Mouse (Mus musculus): Measurements from ENCODE around the gene Gpat3.

Gpat3 gene

DNA sequence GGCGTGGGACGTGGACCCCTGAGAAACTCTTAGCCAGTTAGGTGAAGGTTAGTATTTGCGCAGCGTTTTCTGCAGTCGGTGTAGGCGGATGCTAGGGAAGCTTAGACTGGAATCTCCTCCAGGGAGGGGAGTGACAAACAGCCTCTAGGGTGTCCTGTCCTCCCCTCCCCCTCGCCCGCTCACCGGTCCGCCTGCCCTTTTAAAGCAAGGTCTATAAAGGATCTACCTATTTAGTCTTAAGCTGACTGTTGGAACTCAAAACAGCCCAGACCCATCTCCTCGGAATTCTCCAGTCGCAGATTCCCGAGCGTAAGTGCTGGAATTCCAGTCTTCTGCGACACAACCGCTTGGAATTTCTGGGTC, at the start of gene Gpat3:
TSS of gene Gpat3 (plus strand) at position 229 of the 363 bp plus-strand sequence.
- peak; percentile 36 for DNase-seq (ENCODE audit: low spot score)

DNA sequence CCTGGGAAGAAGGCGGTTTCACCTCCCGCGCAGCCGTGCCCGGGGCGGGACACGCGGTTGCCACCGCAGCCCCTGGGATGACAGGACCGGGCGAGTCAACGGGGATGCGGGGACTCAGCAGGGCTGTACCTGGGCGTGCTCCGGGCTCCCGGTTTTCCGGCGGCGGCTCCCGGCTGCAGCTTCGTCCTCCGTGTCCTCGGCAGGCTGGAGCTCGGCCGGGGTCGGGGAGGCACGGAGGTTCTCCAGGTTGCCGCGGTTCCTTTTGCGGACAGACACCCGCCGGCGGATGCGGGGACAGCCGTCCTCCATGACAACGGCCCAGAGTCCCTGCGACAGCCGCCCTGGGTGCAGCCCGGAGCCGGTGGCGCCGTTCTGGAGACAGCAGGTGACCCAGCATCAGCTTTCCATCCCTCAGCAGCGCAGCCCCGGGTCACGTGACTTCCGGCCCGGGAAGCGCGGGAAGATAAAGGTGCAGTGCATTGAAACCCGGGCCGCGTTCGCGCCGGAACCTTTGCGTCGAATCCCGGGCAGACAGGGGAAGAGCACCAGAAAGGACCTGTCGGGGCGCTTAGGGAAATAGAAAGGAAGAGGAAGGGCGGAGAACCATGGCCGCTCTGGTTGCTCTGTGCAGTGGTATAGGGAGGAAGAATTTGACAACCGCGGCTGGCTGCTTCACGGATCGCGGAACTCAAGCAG, 47.2 kb upstream of the Gpat3 start, which contains the start of the genes Helq and Mrps18c:
TSS of gene Helq (minus strand) at position 434 of the 696 bp plus-strand sequence.
TSS of gene Mrps18c (plus strand) at position 463 of the 696 bp plus-strand sequence.
- DNase-seq (ENCODE audit: low spot score): peak; percentile 85

DNA sequence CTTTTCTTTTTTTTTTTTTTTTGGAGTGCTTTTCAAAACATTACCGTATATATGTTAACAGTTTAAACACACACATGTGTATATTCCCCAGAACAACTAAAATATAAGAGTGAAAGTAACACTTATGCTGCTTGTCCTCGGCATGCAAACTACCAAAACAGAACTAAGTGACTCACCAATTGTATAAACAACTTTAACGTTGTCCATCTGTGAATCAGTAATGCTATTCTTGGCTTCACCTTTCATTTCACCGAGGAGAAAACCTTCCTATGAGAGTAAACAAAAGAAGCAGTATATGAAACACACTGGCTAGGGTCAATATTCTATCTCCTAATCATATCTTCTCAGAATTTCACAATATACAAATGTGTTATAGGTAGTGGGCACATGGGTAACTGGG, 27.2 kb upstream of the Gpat3 start:
- no peak for DNase-seq (ENCODE audit: low spot score)

DNA sequence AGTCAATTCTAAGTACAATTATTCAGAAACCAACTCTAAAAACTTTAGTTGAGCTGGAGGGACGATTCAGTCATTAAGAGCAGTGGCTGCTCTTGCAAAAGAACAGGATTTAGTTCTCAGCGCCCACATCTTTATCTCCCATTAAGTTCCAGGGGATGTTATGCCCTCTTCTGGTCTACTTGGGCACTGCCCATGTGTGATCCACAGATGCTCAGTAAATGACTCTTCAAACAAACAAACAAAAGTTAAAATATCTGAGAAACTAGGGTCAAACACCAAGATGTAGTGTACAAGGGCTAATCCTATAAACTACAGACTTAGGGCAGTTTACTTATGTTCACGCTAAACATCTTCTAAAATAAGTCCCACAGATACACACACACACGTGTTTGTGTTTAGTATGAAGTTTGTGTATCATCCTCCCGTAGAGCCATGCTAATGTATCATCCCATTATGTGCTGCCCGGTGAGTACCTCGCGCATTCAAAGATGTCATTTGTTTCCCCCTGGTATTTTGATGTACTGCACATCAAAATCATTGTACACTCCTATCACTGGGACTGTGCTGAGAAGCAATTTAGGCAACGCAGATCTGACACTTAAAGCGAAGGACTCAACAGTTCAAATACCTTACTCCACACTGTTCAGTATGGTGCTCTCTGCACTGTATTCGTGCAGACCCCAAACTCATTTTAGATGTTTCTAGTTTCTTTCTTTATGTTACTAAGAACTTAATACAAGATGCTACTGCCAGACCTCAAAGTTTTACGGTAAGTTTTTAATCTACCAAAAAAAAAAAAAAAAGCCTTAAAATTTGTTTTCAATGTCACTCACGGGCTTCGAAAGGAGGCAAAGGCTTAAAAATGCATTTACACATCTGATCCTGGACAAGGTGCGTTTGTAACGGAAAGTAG, 25.7 kb upstream of the Gpat3 start:
- DNase-seq (ENCODE audit: low spot score): no peak

DNA sequence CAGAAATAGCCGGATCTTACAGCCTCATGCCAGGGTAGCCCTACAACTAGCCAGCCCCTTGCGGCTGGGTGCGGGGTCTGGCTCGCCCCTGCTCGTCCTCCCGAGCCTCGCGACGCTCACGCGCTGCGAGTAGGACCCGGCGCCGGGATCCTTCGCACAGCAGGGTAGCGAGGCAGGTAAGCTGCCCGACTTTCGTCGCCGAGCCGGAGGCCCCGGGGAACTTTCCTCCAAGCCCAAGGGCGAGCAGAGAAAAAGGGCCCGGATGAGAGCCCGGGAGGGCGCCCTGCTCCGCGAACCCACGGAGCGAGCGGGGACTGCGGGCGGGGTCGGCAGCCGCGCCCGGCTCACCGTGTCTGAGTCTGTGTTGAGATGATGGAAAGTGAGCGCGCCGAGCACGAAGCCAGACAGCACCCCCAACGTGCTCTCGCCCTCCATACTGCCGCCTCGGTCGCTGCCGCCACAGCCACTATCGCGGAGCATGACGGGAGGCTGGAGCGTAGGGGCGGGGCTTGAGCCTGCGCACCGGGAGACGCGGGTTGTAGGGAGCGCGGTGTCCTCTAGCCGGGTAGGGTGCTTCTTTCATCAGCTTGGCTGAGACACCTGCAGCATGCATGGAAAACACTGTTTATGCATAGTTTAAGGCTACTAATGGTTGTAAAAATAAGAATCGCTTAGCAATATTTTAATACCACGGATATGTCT, 24.9 kb upstream of the Gpat3 start, which contains the start of gene Abraxas1:
TSS of gene Abraxas1 (minus strand) at position 483 of the 702 bp plus-strand sequence.
- peak; percentile 81 for DNase-seq (ENCODE audit: low spot score)

DNA sequence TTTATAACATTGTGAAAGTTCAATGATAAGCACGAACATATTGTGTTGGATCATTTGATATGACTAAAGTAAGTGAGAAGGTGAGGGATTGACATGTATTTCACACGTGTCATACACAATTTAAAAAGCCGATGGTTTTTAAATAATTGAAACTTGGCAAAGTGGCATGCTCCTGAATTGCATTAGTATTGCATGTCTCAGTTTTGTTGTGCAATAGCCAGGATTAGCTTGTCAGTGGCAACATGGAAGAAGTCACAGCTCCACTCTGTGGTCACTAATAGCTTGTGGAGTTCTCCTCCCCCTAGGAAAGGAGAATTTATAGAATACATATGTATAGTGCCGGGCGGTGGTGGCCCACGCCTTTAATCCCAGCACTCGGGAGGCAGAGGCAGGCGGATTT, 24.1 kb upstream of the Gpat3 start:
- no peak for DNase-seq (ENCODE audit: low spot score)

DNA sequence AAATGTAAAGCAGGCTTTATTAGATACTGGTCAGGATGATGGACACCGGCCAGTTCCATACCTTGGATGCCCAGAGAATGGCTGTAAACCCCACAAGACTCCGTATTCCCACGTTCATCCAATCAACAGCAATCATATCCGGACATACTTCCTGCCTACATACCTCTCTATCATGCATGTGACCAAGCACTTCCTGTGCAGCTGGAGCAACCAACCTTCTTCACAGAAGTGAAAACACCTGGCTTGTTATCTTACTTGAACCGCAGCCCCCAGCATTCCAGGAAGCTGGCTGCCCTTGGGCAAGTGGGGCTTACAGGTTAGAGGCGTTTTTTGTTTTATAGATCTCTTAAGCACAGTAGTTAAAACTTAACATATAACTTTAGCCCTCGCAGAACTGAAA, 22.7 kb upstream of the Gpat3 start:
- no peak for DNase-seq (ENCODE audit: low spot score)

DNA sequence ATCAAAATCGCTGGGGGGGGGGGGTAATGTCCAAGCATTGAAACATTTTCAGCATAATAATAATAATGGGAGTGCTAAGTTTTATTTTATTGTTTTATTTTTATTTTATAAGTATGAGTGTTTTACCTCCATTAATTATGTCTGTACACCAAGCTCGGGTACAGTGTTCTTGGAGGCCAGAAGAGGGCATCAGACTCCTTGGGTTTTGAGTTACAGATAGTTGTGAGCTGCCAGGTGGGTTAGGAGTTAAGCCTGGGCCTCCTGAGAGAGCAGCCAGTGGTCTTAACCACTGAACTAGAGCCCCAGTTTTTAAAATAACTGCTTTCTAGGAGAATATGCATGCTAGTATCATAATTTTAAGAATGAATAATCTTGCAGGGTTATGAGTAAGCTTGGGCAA, 19.5 kb upstream of the Gpat3 start:
- no peak for DNase-seq (ENCODE audit: low spot score)

DNA sequence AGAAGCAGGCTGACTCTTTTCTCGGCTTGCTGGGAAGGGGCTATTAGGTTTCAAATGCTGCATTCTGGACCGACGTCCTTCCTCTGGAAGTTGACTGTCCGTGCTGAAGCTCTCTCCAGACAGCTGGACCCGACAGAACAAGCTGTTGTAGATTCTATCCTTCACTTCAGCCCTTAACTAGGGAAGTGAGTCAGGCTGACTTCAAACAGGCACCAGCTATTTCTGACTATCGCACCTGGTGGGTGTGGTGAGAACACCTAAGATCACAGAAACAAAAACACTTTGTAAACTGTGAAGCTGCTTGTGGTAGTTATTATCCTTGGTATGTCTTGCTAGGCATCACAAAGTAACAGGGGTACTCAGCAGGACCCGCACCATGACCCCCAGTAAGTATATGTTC, 19.0 kb upstream of the Gpat3 start:
- no peak for DNase-seq (ENCODE audit: low spot score)

DNA sequence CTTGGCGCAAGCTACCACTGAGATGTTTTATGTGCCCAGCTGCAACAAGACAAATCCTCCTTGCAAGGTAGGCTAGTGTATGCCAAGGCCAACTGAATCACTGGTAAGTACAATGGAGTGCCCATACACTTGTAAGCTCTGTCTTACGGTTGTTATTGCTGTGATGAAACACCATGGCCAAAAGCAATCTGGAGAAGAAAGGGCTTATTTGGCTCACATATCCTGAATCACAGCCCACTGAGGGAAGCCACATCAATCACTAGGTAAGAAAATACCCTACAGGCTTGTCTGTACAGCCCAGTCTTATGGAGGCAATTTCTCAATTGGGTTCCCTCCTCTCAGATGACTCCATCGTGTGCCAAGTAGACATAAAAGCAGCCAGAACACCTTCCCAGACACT, 16.8 kb upstream of the Gpat3 start:
- no peak for DNase-seq (ENCODE audit: low spot score)

DNA sequence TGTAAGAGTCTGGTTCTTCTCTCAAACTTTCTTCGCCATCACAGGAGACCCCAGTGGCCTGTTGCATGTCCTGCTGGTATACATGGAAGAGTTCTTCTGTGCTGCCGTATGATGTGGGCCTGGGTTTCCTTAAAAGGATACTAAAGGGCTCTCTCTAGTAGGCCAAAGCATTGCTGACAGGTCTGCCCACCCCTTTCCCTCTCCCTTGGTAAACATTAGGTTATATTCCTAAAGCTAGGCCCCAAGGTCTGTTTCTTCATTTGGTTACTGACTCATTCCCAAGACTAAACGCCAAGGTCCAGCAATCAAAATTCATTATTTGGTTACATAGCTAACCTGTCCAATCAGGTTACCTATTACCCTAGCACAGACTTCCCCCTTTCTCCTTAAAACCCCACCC, 12.8 kb upstream of the Gpat3 start:
- no peak for DNase-seq (ENCODE audit: low spot score)

DNA sequence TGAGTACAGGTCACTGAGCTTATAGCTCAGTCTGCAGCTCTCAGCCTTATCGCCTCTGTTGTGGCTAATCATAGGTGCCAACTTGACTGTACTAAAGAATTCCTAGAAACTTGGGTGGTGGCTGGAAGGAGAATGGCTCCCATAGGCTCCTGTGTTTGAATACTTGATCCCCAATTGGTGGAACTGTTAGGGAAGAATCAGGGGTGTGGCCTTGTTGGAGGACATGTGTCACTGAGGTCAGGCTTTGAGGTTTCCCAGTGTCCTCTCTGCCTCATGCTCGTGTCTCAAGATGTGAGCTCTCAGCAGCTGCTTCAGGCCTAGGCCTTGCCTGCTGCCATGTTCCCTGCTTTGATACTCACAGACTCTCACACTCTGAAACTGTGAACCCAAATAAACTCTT, 11.7 kb upstream of the Gpat3 start:
- DNase-seq (ENCODE audit: low spot score): no peak

DNA sequence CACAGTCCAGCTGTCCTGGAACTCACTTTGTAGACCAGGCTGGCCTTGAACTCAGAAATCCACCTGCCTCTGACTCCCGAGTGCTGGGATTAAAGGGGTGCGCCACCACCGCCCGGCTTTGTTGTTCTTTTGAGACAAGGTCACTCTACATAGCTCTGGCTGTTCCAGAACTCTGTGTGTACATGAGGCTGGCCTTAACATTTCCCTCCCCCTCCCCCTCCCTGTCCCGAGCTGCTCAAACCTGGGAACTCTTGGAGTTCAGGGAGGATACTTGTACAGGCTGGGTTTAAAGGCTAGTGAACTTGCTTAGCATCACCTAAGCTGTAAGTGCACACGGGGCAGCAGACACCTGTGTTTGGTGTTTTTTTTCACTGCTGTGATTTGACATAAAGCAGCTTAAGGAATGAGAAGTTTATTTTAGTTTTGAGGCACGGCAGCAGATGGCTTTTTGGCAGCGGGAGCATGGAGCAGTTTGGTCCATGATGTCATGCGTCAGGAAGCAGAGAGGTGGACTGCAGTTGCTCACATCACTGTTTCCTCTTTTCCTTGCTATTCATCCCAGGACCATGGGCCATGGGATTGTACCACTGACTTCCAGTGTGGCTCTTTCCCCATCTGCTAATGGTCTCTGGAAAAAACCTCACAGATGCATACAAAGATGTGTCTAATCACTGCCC, 9.5 kb upstream of the Gpat3 start:
- no peak for DNase-seq (ENCODE audit: low spot score)

DNA sequence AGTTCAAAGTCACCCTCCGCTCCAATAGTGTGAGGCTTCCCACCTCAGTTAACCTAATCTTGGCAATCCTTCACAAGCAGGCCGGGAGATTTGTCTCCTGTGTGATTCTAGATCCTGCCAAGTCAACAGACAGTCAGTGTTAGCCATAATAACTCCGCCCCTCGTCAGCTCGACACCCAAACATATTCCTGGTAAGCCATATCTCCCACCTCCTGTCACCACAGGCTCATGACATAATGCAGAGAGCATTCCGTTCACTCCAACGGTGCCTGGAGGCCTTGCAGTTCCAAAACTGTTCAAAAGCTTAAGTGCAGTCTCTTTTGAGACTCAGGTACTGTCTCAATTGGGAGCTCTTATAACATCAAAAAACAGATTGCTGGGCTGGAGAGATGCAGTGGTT, 7.6 kb upstream of the Gpat3 start:
- DNase-seq (ENCODE audit: low spot score): no peak

DNA sequence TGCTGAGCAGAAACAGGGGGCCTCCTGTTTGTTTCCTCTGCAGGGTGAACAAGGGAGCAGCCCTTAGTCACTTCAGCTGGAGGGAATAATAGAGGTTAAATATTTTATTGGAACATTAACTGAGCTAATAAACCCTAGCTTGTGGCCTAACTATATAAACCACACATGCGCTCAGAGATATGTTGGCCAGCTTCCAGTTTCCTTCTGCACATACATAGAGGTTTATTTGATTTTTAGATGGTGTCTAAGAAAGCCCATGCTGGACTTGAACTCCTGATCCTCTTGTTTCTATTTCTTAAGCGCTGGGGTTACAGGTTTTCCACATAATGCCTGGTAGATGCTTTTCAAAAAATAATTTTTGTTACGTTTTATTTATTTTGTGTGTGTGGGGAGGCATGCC, 1.0 kb upstream of the Gpat3 start:
- no peak for DNase-seq (ENCODE audit: low spot score)

DNA sequence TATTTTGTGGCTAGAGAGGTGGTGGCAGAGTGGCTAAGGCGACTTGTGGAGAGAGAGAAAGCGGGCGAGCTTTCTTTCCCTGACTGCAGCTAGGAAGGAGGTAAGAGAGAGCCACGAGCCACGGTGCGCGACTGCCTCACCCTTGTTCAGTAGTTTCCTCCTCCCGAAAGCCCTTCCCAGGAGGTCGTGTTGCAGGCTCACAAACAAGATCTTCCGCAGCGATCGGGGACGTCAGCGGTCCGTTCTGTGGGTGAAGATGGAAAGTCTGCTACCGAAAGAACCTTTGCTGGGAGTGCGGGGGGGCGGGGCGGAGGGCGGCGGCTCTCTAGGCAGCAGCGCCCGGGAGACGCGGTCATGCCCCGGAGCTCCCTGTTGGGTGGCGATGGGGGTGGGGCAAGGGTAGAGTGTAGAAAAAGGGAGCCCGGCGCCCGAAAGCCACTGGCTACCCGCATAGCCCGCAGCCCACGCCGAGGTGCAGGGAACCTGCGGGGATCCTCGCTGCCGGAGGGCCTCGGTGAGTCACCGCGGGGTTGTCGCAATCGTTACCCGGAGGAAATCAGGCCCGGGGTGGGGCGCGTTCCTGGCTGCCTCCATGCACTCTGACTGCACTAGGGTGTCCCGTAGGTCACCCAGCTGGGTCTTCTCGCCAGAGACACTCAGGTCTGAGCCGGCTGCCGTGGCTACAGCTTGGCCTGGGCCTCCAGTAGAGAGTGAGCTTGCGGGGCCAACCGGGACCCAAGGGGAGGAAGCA, 510 bp downstream of the Gpat3 start:
- peak; percentile 78 for DNase-seq (ENCODE audit: low spot score)

DNA sequence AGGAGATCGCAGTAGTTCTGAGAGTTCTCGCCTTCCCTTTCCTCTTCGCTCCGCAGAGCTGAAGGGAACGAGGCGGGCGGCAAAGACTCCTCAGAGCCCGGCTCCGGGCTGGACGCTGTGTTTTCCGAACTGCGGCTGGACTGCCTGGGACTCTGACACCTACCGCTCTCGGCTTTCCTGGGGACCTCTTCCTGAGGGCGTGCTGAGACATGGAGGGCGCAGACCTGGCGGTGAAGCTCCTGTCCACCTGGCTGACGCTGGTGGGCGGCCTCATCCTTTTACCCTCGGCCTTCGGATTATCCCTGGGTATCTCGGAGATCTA, 1.0 kb downstream of the Gpat3 start:
- no peak for DNase-seq (ENCODE audit: low spot score)

DNA sequence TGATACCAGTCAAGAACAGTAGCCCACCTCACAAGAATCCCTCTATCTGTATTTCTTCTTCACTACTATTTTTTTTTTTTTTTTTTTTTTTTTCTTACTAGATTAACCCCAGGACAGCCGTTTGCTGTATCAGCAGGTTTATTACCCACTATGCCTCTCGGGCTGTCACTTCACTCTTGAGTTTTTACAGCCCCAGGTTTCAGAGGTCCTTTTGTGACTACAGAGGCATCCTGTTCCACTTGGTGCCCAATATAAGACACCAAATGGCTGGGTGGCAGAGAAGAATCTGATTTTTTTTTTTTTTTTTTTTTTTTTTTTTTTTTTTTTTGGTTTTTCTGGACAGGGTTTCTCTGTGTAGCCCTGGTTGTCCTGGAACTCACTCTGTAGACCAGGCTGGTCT, 1.6 kb downstream of the Gpat3 start:
- no peak for DNase-seq (ENCODE audit: low spot score)

DNA sequence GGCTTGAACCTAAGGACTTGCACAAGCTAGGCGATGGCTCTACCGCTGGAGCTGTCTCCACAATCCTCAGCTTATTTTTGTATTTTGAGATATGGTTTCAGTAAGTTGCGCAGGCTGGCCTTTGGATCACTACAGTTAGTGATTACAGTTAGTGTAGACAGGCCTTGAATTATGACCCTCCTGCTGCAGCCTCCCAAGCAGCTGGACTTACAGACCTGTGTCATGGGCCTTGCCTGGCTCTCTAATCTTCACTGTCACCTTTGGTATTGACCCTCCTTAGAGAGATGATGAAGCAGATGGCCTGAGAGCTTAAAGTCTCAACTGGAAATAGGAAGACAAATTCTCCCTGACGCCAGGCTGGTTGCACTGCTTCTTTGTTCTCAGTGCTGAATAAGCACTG, 8.4 kb downstream of the Gpat3 start:
- DNase-seq (ENCODE audit: low spot score): no peak

DNA sequence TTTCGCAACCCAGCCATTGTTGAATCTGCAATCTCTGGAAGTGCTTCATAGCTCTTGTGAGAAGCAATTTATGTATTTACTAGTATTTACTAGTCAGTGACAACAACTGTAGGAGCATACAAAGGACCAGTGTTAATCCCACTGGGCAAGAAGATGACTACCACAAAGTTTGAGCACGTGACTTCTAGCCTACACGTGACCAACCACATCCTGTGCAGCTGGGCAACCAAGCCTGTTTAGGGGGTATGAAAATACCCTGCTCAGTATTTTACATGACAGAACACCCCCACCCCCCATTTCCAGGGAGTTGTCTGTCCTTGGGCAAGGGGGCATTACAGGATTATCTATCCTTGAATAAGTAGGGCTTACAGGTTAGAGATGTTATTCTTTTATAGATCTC, 11.0 kb downstream of the Gpat3 start:
- no peak for DNase-seq (ENCODE audit: low spot score)

DNA sequence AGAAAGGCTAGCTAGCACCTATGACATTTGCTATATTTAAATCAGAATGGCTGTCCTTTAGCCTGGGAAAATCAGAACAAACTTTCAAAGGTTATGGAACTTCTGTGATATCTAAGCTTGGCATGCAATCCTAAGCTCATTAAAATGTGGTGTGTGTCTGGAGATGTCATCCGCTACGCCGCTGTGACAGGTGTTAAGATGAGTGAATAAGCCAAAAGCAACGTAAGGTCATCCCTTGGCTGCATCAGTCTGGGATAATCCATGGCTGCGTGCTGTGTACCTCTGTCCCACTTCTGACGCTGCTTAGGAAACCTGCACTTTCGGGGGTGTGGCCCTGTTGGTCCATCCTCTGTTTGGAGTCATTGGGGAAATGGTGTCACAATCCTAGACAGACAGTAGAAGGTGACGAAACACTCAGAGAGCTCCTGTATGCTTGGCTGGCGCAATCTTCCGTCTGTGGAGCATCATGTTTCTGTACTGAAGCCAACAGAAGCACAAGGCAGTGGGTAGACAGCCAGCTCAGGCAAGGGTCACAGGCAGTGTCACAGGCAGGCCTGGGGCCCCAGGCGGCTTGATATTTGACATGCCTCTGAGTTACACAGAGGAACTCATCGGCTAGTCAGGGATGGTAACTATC, 15.0 kb downstream of the Gpat3 start:
- DNase-seq (ENCODE audit: low spot score): no peak

Measured in urinary bladder, postnatal 25 days (tissue).